Mouse (Mus musculus): ENCODE measurements around the gene Sparcl1.

GRCm38 (mm10) chr5:104126561-104127320, 13.2 kb upstream of the Sparcl1 start:
- TF ChIP-seq CTCF (conservative IDR thresholded peaks at IDR 0.05; ENCODE audit: low read length) (no peak), POU5F1 (IDR thresholded peaks at IDR 0.05; ENCODE audit: borderline replicate concordance, low read length) (no peak), NANOG (IDR thresholded peaks at IDR 0.05; ENCODE audit: borderline replicate concordance, low read length) (no peak)

Measured in E14TG2a.4 (cell line).